Mouse (Mus musculus): Measurements from ENCODE around the gene Taar8a.
"Not testable (repeated sequence)": the region's sequence is repeated elsewhere in the genome, so short reads cannot be mapped to it uniquely, and the experiment has no call there.

Taar8a gene

DNA sequence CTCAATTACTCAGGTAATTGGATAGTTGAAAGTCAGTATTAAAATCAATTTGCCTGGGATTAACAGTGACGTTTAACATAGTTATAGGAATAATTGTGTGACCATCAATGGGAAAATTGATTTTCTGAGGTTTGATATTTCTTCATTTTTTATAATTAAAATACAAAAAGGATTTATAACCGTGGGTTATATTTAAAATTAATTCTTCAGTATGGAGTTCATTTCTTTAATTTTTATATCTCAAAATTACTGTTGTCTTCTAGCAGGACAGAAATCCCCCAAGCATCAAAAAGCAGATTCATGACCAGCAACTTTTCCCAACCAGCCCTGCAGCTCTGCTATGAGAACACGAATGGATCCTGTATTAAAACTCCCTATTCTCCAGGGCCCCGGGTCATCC, at the start of gene Taar8a:
TSS of gene Taar8a (plus strand) at position 301 of the 400 bp plus-strand sequence.
- DNase-seq: not testable (repeated sequence)

GRCm38 (mm10) chr10:24026922-24027321, 49.4 kb upstream of the Taar8a start, which contains the start of gene Taar7d:
Gene Taar7d, plus strand, starts transcription at chr10:24027222.
- no peak for DNase-seq

- no peak for DNase-seq
Measured at GRCm38 (mm10) chr10:24031347-24031746, 45.0 kb upstream of the Taar8a start.

DNA sequence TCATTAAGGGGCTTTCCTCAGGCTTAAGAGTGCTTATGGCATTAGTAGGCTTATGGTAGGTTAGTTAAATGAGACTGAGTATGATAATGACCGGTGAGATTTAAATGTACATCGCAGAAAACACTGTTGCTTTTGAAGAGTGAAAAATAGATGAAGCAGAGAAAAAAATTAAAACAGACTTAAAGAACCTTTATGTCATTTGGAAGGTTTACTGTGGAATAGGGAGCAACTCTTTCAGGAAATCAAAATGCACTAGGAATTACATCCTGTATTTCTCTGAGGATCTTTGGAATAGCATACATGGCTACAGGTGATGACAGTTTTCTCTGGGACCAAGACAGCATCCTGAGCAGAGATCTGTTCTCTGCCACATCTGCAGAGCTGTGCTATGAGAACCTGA, 39.0 kb upstream of the Taar8a start, which contains the start of gene Taar7e:
TSS of gene Taar7e (plus strand) at position 301 of the 400 bp plus-strand sequence.
- DNase-seq: no peak

DNA sequence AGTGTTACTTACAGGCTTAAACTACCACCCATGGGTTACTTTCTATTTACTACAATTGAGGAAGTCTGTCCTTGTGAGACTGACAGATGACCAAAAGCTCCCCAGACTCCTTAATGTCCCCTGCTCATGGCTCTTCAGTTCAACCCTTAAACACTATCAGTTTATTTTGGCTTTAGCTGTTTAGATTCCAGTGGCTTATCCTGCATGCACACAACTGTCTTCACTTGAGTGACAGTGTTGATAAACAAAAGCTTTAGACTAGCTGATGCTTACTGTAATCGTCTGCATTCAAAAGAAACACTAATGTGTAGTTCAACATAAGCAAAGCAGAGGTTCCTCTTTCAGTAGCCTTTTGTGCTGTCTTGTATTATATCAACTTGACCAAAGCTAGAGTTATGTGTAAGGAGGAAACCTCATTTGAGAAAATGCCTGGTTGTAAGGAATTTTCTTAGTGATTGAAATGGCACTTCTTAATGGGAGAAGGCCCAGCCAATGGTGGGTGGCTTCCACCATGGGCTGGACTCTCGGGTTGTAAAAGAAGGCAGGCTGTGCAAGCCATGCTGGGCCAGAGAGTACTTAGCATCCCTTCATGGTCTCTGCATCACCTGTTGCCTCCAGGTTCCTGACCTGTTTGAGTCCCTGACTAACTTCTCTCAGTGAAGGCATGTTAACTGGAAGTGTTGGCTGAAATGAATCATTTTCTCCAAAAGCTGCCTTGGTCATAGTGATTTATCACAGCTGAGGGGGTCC, 36.0 kb upstream of the Taar8a start:
- no peak for DNase-seq

GRCm38 (mm10) chr10:24049210-24049609, 27.1 kb upstream of the Taar8a start, which contains the start of gene Taar7f:
Gene Taar7f, plus strand, starts transcription at chr10:24049510.
- DNase-seq: no peak

DNA sequence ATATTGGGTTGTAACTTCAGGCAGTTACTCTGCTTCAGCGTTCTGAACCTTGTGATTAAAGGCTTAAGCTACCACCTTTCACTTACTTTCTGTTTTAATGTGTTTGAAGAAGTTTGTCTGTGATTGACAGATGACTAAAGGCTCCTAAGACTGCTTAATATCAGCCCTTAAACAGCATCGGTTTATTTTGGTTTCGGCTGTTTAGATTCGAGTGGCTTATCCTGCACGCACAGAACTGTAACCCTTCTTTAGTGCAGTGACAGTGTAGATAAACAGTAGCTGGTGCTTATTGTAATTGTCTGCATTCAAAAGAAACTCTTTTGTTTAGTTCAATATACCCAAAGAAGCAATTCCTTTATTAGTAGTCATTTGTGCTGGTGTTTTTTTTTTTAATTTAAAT, 24.3 kb upstream of the Taar8a start:
- no peak for DNase-seq

GRCm38 (mm10) chr10:24058986-24059385, 17.3 kb upstream of the Taar8a start:
- no peak for DNase-seq

DNA sequence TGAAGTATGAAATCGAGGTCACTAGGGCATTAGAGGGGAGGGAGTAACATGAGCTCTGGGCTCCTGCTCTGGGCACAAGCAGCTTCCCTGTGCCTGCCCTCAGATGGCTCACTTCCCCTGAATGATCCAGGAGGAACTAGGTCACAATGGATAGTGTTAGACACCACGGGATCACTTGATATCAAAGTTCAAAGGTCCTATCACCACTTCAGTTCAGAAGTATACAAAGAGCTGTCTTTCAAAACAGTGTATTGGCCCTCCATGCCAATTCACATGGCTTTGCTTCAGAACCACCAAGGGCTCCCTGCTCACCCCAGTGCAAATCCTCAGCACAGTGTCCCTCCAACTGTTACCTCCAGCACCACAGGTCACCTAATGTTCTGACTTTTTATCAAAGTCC, 1.5 kb upstream of the Taar8a start:
- DNase-seq: not testable (repeated sequence)

GRCm38 (mm10) chr10:24080166-24080565, 3.9 kb downstream of the Taar8a start:
- peak; percentile 56 for DNase-seq

GRCm38 (mm10) chr10:24085936-24086335, 9.6 kb downstream of the Taar8a start:
- DNase-seq: no peak

DNA sequence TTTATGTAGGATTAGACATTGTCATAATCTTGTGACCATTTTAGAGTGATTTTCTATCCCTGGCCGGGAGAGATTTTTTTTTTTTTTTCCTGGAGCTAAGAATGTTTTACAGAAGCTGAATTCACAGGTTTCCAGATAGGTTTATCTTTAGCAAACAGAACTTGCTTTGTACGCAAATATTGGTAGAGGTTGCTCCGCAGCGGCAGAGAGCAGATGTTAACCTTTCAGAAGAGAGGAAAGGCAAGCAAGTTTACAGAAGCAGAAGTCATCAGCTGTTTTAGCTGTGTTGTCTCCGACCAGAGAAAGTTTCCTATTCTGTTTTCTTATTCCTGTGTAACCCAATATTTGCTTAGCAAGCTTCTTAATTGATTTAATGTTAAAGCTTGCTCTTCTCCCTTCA, 10.3 kb downstream of the Taar8a start:
- no peak for DNase-seq

GRCm38 (mm10) chr10:24087168-24087567, 10.9 kb downstream of the Taar8a start:
- peak; percentile 22 for DNase-seq

DNA sequence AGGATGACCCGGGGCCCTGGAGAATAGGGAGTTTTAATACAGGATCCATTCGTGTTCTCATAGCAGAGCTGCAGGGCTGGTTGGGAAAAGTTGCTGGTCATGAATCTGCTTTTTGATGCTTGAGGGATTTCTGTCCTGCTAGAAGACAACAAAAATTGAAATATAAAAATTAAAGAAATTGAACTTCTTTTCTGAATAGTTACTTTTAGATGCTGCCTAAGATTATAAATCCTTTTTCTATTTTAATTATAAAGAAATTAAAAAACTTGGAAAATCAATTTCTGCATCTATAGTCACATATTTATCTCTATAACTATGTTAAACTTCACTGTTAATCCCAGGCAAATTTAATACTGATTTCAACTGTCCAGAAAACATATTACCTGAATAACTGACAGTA, 15.9 kb downstream of the Taar8a start, which contains the start of gene Taar8b:
TSS of gene Taar8b (minus strand) at position 101 of the 400 bp plus-strand sequence.
- no peak for DNase-seq

DNA sequence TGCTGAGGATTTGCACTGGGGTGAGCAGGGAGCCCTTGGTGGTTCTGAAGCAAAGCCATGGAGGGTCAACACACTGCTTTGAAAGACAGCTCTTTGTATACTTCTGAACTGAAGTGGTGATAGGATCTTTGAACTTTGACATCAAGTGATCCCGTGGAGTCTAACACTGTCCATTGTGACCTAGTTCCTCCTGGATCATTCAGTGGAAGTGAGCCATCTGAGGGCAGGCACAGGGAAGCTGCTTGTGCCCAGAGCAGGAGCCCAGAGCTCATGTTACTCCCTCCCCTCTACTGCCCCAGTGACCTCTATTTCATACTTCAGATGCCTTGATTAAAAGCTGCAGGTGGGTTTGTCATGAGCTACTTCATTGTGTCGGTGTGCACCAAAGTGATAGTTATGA, 20.7 kb downstream of the Taar8a start:
- DNase-seq: not testable (repeated sequence)

- not testable (repeated sequence) for DNase-seq
Measured at GRCm38 (mm10) chr10:24101812-24102211, 25.5 kb downstream of the Taar8a start, which contains the start of gene Taar8c. Gene Taar8c, minus strand, starts transcription at chr10:24101912.

GRCm38 (mm10) chr10:24103299-24103698, 27.0 kb downstream of the Taar8a start:
- not testable (repeated sequence) for DNase-seq

DNA sequence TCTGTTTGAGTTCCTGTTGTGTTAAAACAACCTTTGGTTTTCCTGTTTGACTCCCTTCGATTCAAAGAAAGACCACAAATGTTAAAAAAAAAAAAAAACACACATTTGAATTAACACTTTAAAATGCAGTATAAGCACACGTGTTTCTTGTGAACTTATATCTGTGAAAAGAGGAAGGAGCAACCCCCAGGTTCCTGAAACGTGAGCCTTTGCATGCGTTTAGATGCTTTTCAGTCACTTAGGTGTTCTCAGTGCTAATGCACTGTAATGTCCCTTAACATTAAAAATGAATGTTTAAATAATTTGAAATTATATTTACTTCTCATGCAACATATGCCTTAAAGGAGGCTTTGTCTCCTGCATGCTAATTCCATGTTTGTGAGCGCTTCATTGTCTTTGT, 31.4 kb downstream of the Taar8a start:
- DNase-seq: no peak

- DNase-seq: no peak
Measured at GRCm38 (mm10) chr10:24108236-24108635, 31.9 kb downstream of the Taar8a start.

GRCm38 (mm10) chr10:24109434-24109833, 33.1 kb downstream of the Taar8a start, which contains the start of gene Taar9:
Gene Taar9, minus strand, starts transcription at chr10:24109534.
- DNase-seq: not testable (repeated sequence)

GRCm38 (mm10) chr10:24111116-24111778, 34.9 kb downstream of the Taar8a start:
- peak; percentile 81 for DNase-seq

Measured in lung, postnatal 36 days (tissue).